Mouse (Mus musculus) ES-Bruce4 (cell line): ENCODE measurements around the gene Nol10.

Experiments
- CTCF ChIP-seq: IDR thresholded peaks from one replicate; pipeline ENCODE4 v1.8.1; 2011; ENCODE audit warnings: low read depth, low read length
- POLR2A ChIP-seq: IDR thresholded peaks from one replicate; pipeline ENCODE4 v1.8.1; 2011; ENCODE audit warnings: low read length; ENCODE audit not compliant: insufficient read depth

- TF ChIP-seq POLR2A = no peak
- TF ChIP-seq CTCF = no peak
Observed at GRCm38 (mm10) chr12:17362316-17362715, 14.1 kb downstream of the Nol10 start.
